Mouse (Mus musculus): Measurements from ENCODE around the gene Hist1h3g.

DNA sequence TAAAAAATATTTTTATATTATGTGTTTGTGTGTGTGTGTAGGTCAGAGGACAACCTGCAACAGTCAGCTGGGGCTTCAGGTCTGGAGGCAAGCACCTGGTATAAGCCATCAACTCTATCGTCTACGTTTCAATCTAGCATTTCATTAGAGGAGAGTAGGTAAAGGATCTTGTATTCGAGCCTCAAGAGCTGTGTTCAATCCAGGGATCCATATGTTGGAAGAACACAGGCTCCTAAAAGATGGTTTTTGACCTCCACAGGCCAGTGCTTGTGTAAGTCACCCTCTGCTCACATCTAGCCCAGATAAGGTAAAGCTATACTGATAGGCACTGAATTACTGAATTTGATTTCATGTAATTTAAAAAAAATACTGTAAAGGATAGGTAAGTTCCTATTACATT, 21.7 kb downstream of the Hist1h3g start:
- TF ChIP-seq CTCF (IDR thresholded peaks at IDR 0.05; ENCODE audit: control insufficient read depth, insufficient read depth, low read length) (no peak), POLR2A (IDR thresholded peaks at IDR 0.05; ENCODE audit: borderline replicate concordance, control insufficient read depth, low read depth, low read length) (no peak)

All from bone marrow, adult 2 months (tissue).